In genomic region chr2:167268411-167268690, GRCm38 (mm10) we compare ENCODE assay signal across 21 mouse cellular contexts. TPM values are rescaled to one million over a fixed set of nuclear protein-coding genes. Genes with fewer than 3 reads are reported as not detected.
DNase-seq lines count a peak whose midpoint lies in the region; ATAC-seq and TF ChIP-seq lines count a peak whose summit lies in the region.
"Had no signal": no experiment of that assay in that cellular context is flagged by ENCODE, and none has a peak within 500 bp of the region (broad histone marks: within the 10 kb centered on the region; RNA-seq: fewer than 3 reads in every experiment).

No protein-coding gene starts in this region.

- no peaks in the 10 kb centered on the region for H3K27me3 ChIP-seq in heart, embryonic 14.5 days (ENCODE audit: control insufficient read depth, insufficient read depth, low read length)
- H3K27me3 ChIP-seq in embryonic facial prominence, embryonic 10.5 days (replicated peaks; ENCODE audit: low read depth, poor library complexity, severe bottlenecking), result no peaks in the 10 kb centered on the region
- H3K27me3 ChIP-seq: embryonic facial prominence, embryonic 12.5 days; kidney, embryonic 15.5 days had no signal

- H3K27ac ChIP-seq in heart, embryonic 14.5 days (replicated peaks in 1 of 2; ENCODE audit: control insufficient read depth in 1 of 2, insufficient read depth in 1 of 2, low read depth in 2 of 2, low read length in 2 of 2), result peak overlapping the region; percentile 76 to 78
- H3K27ac ChIP-seq in embryonic fibroblast, embryonic 13.5 days (ENCODE audit: insufficient read depth, low read length), result peak overlapping the region; percentile 3; the same call in 1 of the 2 replicates
- H3K27ac ChIP-seq in embryonic facial prominence, embryonic 10.5 days (replicated peaks), result no peak overlapping the region
- H3K27ac ChIP-seq: embryonic facial prominence, embryonic 12.5 days; hindbrain, embryonic 12.5 days; kidney, embryonic 15.5 days; macrophage had no signal

- H3K4me3 ChIP-seq in heart, embryonic 14.5 days (ENCODE audit: control insufficient read depth in 1 of 2, insufficient read depth in 1 of 2, low read depth in 1 of 2, low read length in 2 of 2), result no peak overlapping the region
- H3K4me3 ChIP-seq in embryonic fibroblast, embryonic 13.5 days (ENCODE audit: insufficient read depth, low read length), result no peak overlapping the region
- no peak overlapping the region for H3K4me3 ChIP-seq in embryonic facial prominence, embryonic 10.5 days
- H3K4me3 ChIP-seq: embryonic facial prominence, embryonic 12.5 days; hindbrain, embryonic 12.5 days; kidney, embryonic 15.5 days had no signal

- no peaks in the 10 kb centered on the region for H3K9me3 ChIP-seq in heart, embryonic 14.5 days (ENCODE audit: control insufficient read depth, low read length)
- no peaks in the 10 kb centered on the region for H3K9me3 ChIP-seq in embryonic facial prominence, embryonic 10.5 days
- H3K9me3 ChIP-seq: embryonic facial prominence, embryonic 12.5 days; hindbrain, embryonic 12.5 days; kidney, embryonic 15.5 days had no signal

- TF ChIP-seq POLR2A in embryonic fibroblast, embryonic 13.5 days (IDR thresholded peaks at IDR 0.05; ENCODE audit: low read depth, low read length), result no peak

- no peak overlapping the region for H3K4me2 ChIP-seq in heart, embryonic 14.5 days (ENCODE audit: low read length)
- H3K4me2 ChIP-seq: embryonic facial prominence, embryonic 12.5 days; hindbrain, embryonic 12.5 days; kidney, embryonic 15.5 days; midbrain, embryonic 11.5 days had no signal

- DNase-seq in adrenal gland, postnatal 14 days, result peak; percentile 2
- no peak for DNase-seq in adrenal gland, postnatal 4 days (ENCODE audit: low spot score in 2 of 2)
- no peak for DNase-seq in heart, adult 9 months (ENCODE audit: low spot score in 2 of 2)
- peak; percentile 0 for DNase-seq in lung, postnatal 14 days
- DNase-seq in lung, postnatal 10 days, result no peak
- DNase-seq in embryonic facial prominence, embryonic 10.5 days (ENCODE audit: low spot score), result no peak
- DNase-seq: adrenal gland, postnatal 36 days; cerebellum, adult 8-10 months; forebrain, postnatal 0 days; liver; liver, postnatal 0 days; spleen, adult 18-20 months had no signal

- 82% methylated on average over 8 of the region's 8 CpGs for WGBS in heart, embryonic 14.5 days
- 92% methylated on average over 8 of the region's 8 CpGs for WGBS in embryonic facial prominence, embryonic 10.5 days

- 0 out of 2 replicates have a peak, but pooled peaks have one; percentile 7 for ATAC-seq in heart, embryonic 14.5 days (ENCODE audit: insufficient number of reproducible peaks, insufficient read depth, low FRiP score, low read depth)
- ATAC-seq: forebrain, postnatal 0 days; inflammation-experienced regulatory T-cells, adult 6 months; liver, postnatal 0 days had no signal

- no peaks in the 10 kb centered on the region for H3K36me3 ChIP-seq in heart, embryonic 14.5 days (ENCODE audit: control insufficient read depth, insufficient read depth, low read length)
- no peaks in the 10 kb centered on the region for H3K36me3 ChIP-seq in embryonic facial prominence, embryonic 10.5 days (replicated peaks)
- H3K36me3 ChIP-seq: embryonic facial prominence, embryonic 12.5 days; hindbrain, embryonic 12.5 days; kidney, embryonic 15.5 days had no signal

- H3K4me1 ChIP-seq in heart, embryonic 14.5 days (ENCODE audit: control insufficient read depth in 2 of 2, insufficient read depth in 2 of 2, low read length in 2 of 2), result peaks cover 11 to 19% of the 10 kb centered on the region in 2 experiments
- H3K4me1 ChIP-seq in embryonic fibroblast, embryonic 13.5 days (ENCODE audit: control insufficient read depth, insufficient read depth, low read length), result peaks cover 9% of the 10 kb centered on the region; the same call in 1 of the 2 replicates
- H3K4me1 ChIP-seq in embryonic facial prominence, embryonic 10.5 days, result peaks cover 11% of the 10 kb centered on the region
- H3K4me1 ChIP-seq: embryonic facial prominence, embryonic 12.5 days; hindbrain, embryonic 12.5 days; kidney, embryonic 15.5 days had no signal

- H3K9ac ChIP-seq in heart, embryonic 14.5 days (ENCODE audit: low read length), result 0 out of 2 replicates have a peak overlapping the region, but pooled peaks have one; percentile 52
- H3K9ac ChIP-seq: embryonic facial prominence, embryonic 12.5 days; forebrain, postnatal 0 days; hindbrain, embryonic 12.5 days; kidney, embryonic 15.5 days; liver, postnatal 0 days had no signal

- TF ChIP-seq CTCF in embryonic fibroblast, embryonic 13.5 days (IDR thresholded peaks at IDR 0.05; ENCODE audit: borderline replicate concordance, insufficient read depth, low read length), result no peak

RNA-seq across cellular contexts. Expression of gene Ptgis, which starts 27.9 kb away (rescaled TPM):
- total RNA-seq in adrenal gland, postnatal 14 days (2021), result 17.1 and 20.4 TPM in 2 replicates
- 10 to 100 TPM; 21.5 to 22.3 TPM for total RNA-seq in adrenal gland, postnatal 4 days (2021)
- polyA plus RNA-seq in heart, embryonic 14.5 days (2014; fragmentation: Nextera tagmentation; extraction: Ambion mirVana), result 19.2 and 21.2 TPM in 2 replicates
- 21.0 TPM in 2 replicates for polyA plus RNA-seq in embryonic fibroblast, embryonic 13.5 days (2011; ENCODE audit: insufficient read length, low read depth, missing spikeins)
- polyA plus RNA-seq in embryonic facial prominence, embryonic 10.5 days (2016; fragmentation: Nextera tagmentation; extraction: Ambion mirVana), result 13.7 and 14.6 TPM in 2 replicates
- total RNA-seq: common myeloid progenitor, adult 5-6 weeks had no signal
- polyA plus RNA-seq: inflammation-experienced regulatory T-cells, adult 6 months; macrophage had no signal

Comparison
In these comparisons a context has a peak if more than half of its experiments do, and no peak if none do; other contexts are left out.
1. DNase-seq: peak in adrenal gland, postnatal 14 days (single experiment) and lung, postnatal 14 days (single experiment); none in adrenal gland, postnatal 4 days (0 of 2), heart, adult 9 months (0 of 2), lung, postnatal 10 days (single experiment) and embryonic facial prominence, embryonic 10.5 days (single experiment).